ENCODE assay signal across 9 mouse cellular contexts in genomic region chr17:31492416-31492815, GRCm38 (mm10). TPM values are rescaled to one million over a fixed set of nuclear protein-coding genes. Genes with fewer than 3 reads are reported as not detected.
A peak's percentile ranks its signal among the peaks of the same experiment; 100 is the strongest.
DNase-seq lines count a peak whose midpoint lies in the region; ATAC-seq lines count a peak whose summit lies in the region.
"Had no signal": no experiment of that assay in that cellular context is flagged by ENCODE, and none has a peak within 500 bp of the region (broad histone marks: within the 10 kb centered on the region; RNA-seq: fewer than 3 reads in every experiment).

No protein-coding gene starts in this region.

- no peak overlapping the region for H3K4me3 ChIP-seq in hindbrain, embryonic 15.5 days

- H3K9me3 ChIP-seq in hindbrain, embryonic 15.5 days, result no peaks in the 10 kb centered on the region

- H3K9ac ChIP-seq in hindbrain, embryonic 15.5 days, result no peak overlapping the region

- no peaks in the 10 kb centered on the region for H3K27me3 ChIP-seq in hindbrain, embryonic 15.5 days

- WGBS in hindbrain, embryonic 15.5 days, result 0% methylated on average over 2 of the region's 2 CpGs

- no peak overlapping the region for H3K4me2 ChIP-seq in hindbrain, embryonic 15.5 days

- peaks cover 22% of the 10 kb centered on the region for H3K36me3 ChIP-seq in hindbrain, embryonic 15.5 days

- peak overlapping the region; percentile 37; the same call in 1 of the 2 replicates for H3K27ac ChIP-seq in hindbrain, embryonic 15.5 days (replicated peaks)
- H3K27ac ChIP-seq: macrophage had no signal

- peak; percentile 86 for DNase-seq in R1 (ENCODE audit: low read depth, low spot score)
- peak; percentile 89 for DNase-seq in cerebellum, adult 9-10 months
- DNase-seq in frontal cortex, adult 2 months (ENCODE audit: extremely low spot score in 1 of 2, low spot score in 1 of 2), result peak; percentile 46 to 92
- DNase-seq in left cerebral cortex, adult 11 months (ENCODE audit: low spot score), result peak; percentile 67
- peak; percentile 88 for DNase-seq in mesoderm, embryonic 11.5 days (ENCODE audit: low read depth, low spot score)
- peak; percentile 77 for DNase-seq in right cerebral cortex, postnatal 14 days
- DNase-seq in urinary bladder, postnatal 25 days (ENCODE audit: low spot score), result peak; percentile 62

- peaks cover 6% of the 10 kb centered on the region; the same call in 1 of the 2 replicates for H3K4me1 ChIP-seq in hindbrain, embryonic 15.5 days (replicated peaks)

- peak; percentile 77 for ATAC-seq in hindbrain, embryonic 15.5 days (ENCODE audit: low FRiP score, low read depth)

RNA-seq across cellular contexts. Expression of gene Wdr4, which starts 27.4 kb away (rescaled TPM):
- polyA plus RNA-seq in frontal cortex, adult 2 months (2012; rRNA removed), result 24.8 and 30.3 TPM in 2 replicates
- polyA plus RNA-seq in hindbrain, embryonic 15.5 days (2015; fragmentation: Nextera tagmentation; extraction: Ambion mirVana), result 37.2 and 38.1 TPM in 2 replicates

RNA-seq across cellular contexts. Expression of gene Ndufv3, which starts 27.5 kb away (rescaled TPM):
- 313 and 363 TPM in 2 replicates for polyA plus RNA-seq in frontal cortex, adult 2 months (2012; rRNA removed)
- 445 and 471 TPM in 2 replicates for polyA plus RNA-seq in hindbrain, embryonic 15.5 days (2015; fragmentation: Nextera tagmentation; extraction: Ambion mirVana)
